Mouse (Mus musculus) liver, embryonic 14.5 days (tissue): Measurements from ENCODE around the gene Ola1. TPM values are rescaled to one million over a fixed set of nuclear protein-coding genes. Genes with fewer than 3 reads are reported as not detected.
A peak's percentile ranks its signal among the peaks of the same experiment; 100 is the strongest.

ENCODE experiments used
- ATAC-seq: fragments of 200-750 bp; cut with Nextera tagmentation; 2 replicates; pipeline ENCODE4 v1.8.0; 2017; ENCODE audit warnings: moderate number of reproducible peaks, mild to moderate bottlenecking, moderate library complexity; ENCODE audit not compliant: insufficient read depth
- DNase-seq, 3 experiments: peaks; one replicate each; pipeline ENCODE4 v3.0.0-alpha.2; 2012 to 2013; ENCODE audit warnings: low read depth in 3 of 3, low spot score in 3 of 3
- H3K27ac ChIP-seq: fragments of 300-500 bp; sonication (generic); 2 replicates; pipeline ENCODE4 v1.5.1; 2014; ENCODE audit warnings: moderate library complexity, mild to moderate bottlenecking, control low read depth, inconsistent platforms
- H3K27me3 ChIP-seq: fragments of 300-500 bp; sonication (generic); 2 replicates; pipeline ENCODE4 v1.6.1; 2014; ENCODE audit warnings: mild to moderate bottlenecking, low read length, moderate library complexity; ENCODE audit not compliant: control insufficient read depth, insufficient read depth
- H3K36me3 ChIP-seq: fragments of 300-500 bp; sonication (generic); replicated peaks from 2 replicates; pipeline ENCODE4 v1.6.1; 2014; ENCODE audit warnings: low read depth; ENCODE audit not compliant: control insufficient read depth, insufficient read depth
- H3K4me1 ChIP-seq, 2 experiments: fragments of 200-500 bp in 1 of 2; fragments of 300-500 bp in 1 of 2; sonication (generic) in 1 of 2; replicated peaks; 2 replicates each; pipeline ENCODE4 v1.6.1; 2012 to 2014; ENCODE audit warnings: antibody characterized with exemption in 1 of 2, inconsistent platforms in 1 of 2, low read length in 1 of 2; ENCODE audit not compliant: control insufficient read depth in 2 of 2, insufficient read depth in 2 of 2
- H3K4me2 ChIP-seq: fragments of 300-500 bp; sonication (generic); 2 replicates; pipeline ENCODE4 v1.6.1; 2014; ENCODE audit warnings: low read depth, mild to moderate bottlenecking, control low read depth, moderate library complexity
- H3K4me3 ChIP-seq, 2 experiments: fragments of 200-500 bp in 1 of 2; fragments of 300-500 bp in 1 of 2; sonication (generic) in 1 of 2; 2 replicates each; pipeline ENCODE4 v1.5.1; 2012 to 2014; ENCODE audit warnings: low read depth in 2 of 2, low read length in 2 of 2, mild to moderate bottlenecking in 2 of 2, control low read depth in 1 of 2, inconsistent platforms in 1 of 2, moderate library complexity in 1 of 2; ENCODE audit not compliant: insufficient read depth in 1 of 2
- H3K9ac ChIP-seq: fragments of 300-500 bp; sonication (generic); replicated peaks from 2 replicates; pipeline ENCODE4 v1.6.1; 2014; ENCODE audit warnings: mild to moderate bottlenecking, control low read depth, moderate library complexity
- H3K9me3 ChIP-seq: fragments of 300-500 bp; sonication (generic); 2 replicates; pipeline ENCODE4 v1.6.1; 2016; ENCODE audit warnings: low read length, mixed read lengths; ENCODE audit not compliant: control insufficient read depth
- CTCF ChIP-seq: IDR thresholded peaks from 2 replicates; pipeline ENCODE4 v1.5.1; 2016; ENCODE audit warnings: antibody characterized with exemption, low read depth, control low read depth
- EP300 ChIP-seq: IDR thresholded peaks from 2 replicates; pipeline ENCODE4 v1.6.1; 2016; ENCODE audit warnings: antibody characterized with exemption, low read depth
- WGBS: fragments of 180-500 bp; shearing (Covaris S2); extraction: QIAGEN DNeasy Blood & Tissue Kit; methylation state at CpG from one replicate; pipeline ENCODE4 v1.1.7; 2014; ENCODE audit not compliant: insufficient replicate concordance; 5-methylcytosine and 5-hydroxymethylcytosine counted together
- polyA plus RNA-seq, 2 experiments: library from polyadenylated mRNA; depleted of rRNA in 1 of 2; stranded (reverse) in 1 of 2; unstranded in 1 of 2; fragments of >200 nt; fragmentation: Nextera tagmentation in 1 of 2; extraction: Ambion mirVana in 1 of 2; gene quantifications; 2 replicates each; pipeline versions ENCODE4 v1.2.1 to v1.2.3; 2012 to 2014

The Ola1 gene
- polyA plus RNA-seq, 2 experiments: 25.2 to 43.0 TPM

- Histone ChIP-seq H3K9ac (no peak overlapping the region), H3K9me3 (no peaks in the 10 kb centered on the region), H3K36me3 (no peaks in the 10 kb centered on the region), H3K27ac (no peak overlapping the region), H3K27me3 (no peaks in the 10 kb centered on the region; the same call in none of the 2 replicates), H3K4me2 (no peak overlapping the region), H3K4me1 (no peaks in the 10 kb centered on the region), H3K4me3 (no peak overlapping the region)
- no peak for ATAC-seq
- TF ChIP-seq CTCF: no peak
- TF ChIP-seq EP300: no peak
- WGBS: 65% methylated on average over 4 of the region's 4 CpGs
- DNase-seq: no peak
Observed at GRCm38 (mm10) chr2:73241299-73241698, 22.6 kb upstream of the Ola1 start.

DNA sequence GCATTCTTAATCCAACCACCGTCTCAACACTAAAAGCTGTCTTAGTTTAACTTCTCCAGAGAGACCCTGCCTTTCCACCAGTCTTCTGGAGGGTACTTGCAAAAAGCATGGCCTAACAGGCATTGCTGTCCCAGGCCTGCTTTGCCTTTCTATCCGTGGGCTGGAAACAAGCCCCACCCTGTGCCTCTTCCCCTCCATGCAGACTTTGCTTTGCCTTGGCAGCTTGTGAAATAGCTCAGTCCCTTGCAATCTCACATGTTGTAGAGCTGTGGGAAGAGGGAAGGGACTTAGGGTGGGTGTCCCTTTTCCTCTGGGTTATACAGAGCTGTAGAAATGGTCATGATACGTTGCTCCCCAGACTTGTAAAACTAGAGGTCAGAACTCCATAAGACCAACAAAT is 12.4 kb upstream of the Ola1 start:
- no peak for TF ChIP-seq CTCF
- TF ChIP-seq EP300: no peak
- ATAC-seq: no peak
- WGBS: 37% methylated on average over 3 of the region's 3 CpGs

DNA sequence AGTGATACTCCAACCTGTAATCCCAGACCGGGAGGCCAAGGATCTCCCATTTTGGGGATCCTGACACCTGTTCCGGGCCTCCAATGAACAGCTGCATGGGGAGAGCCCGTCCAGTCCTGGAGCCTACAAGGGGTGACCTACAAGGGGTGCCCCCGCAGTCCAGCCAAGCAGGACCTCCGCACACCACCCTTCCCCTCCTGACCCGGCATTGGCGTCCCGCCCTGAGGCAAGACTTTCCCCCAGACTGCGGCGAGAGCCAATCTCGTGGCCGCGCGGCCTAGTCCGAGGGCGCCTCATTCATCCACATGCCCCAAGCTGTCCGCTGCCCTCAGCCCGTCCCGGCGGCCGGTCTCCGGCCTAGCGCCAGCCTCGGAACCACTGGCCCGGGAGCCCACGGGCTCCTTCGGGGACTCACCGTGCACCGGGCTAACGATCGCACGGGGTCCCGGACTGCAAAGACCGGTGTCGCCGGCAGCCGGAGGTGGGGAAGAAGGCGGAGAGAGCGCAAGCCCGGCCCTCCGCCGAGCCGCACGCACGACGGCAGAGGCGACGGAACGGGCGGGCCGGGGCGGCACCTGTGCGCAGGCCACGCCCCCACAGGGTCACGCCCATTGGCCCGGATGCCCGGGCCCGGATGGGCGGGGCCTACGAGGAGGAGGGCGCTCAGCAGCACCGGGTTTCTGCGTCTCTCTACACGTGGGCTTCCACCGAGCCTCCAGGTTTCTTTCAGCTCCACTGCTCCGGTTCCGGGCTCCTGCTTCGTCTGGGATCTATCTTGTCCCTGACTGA is 4.7 kb downstream of the Ola1 start:
- ATAC-seq (peak; percentile 99), DNase-seq (peak; percentile 82 to 86 (median 85))
- Histone ChIP-seq H3K9ac (peak overlapping the region; percentile 78), H3K27ac (peak overlapping the region; percentile 61), H3K9me3 (no peaks in the 10 kb centered on the region), H3K4me2 (peak overlapping the region; percentile 94), H3K36me3 (no peaks in the 10 kb centered on the region), H3K27me3 (no peaks in the 10 kb centered on the region), H3K4me1 (peaks cover 6 to 10% of the 10 kb centered on the region in 2 experiments; a peak in 3 of 4 replicates), H3K4me3 (peak overlapping the region; percentile 82 to 91)
- TF ChIP-seq CTCF (no peak), EP300 (no peak)
- under 1% methylated on average over 68 of the region's 68 CpGs for WGBS

More for the DNA sequence above, 12.4 kb upstream of the Ola1 start:
- no peak overlapping the region for H3K4me2 ChIP-seq
- no peaks in the 10 kb centered on the region for H3K36me3 ChIP-seq
- H3K27me3 ChIP-seq: no peaks in the 10 kb centered on the region
- no peak overlapping the region for H3K27ac ChIP-seq
- no peak overlapping the region for H3K4me3 ChIP-seq
- H3K9me3 ChIP-seq: no peaks in the 10 kb centered on the region
- H3K9ac ChIP-seq: no peak overlapping the region
- H3K4me1 ChIP-seq: no peaks in the 10 kb centered on the region
- DNase-seq: no peak

- peak overlapping the region; percentile 78 for H3K9ac ChIP-seq
- H3K27ac ChIP-seq: peak overlapping the region; percentile 61
- peaks cover 6 to 10% of the 10 kb centered on the region in 2 experiments; a peak in 3 of 4 replicates for H3K4me1 ChIP-seq
- peak overlapping the region; percentile 82 to 91 for H3K4me3 ChIP-seq
- no peaks in the 10 kb centered on the region for H3K9me3 ChIP-seq
- no peaks in the 10 kb centered on the region for H3K36me3 ChIP-seq
- DNase-seq (no peak), ATAC-seq (no peak)
- no peaks in the 10 kb centered on the region for H3K27me3 ChIP-seq
- TF ChIP-seq CTCF (no peak), EP300 (no peak)
- peak overlapping the region; percentile 94 for H3K4me2 ChIP-seq
- 11% methylated on average over 7 of the region's 7 CpGs for WGBS
Observed at GRCm38 (mm10) chr2:73213539-73213870, 5.2 kb downstream of the Ola1 start.

DNA sequence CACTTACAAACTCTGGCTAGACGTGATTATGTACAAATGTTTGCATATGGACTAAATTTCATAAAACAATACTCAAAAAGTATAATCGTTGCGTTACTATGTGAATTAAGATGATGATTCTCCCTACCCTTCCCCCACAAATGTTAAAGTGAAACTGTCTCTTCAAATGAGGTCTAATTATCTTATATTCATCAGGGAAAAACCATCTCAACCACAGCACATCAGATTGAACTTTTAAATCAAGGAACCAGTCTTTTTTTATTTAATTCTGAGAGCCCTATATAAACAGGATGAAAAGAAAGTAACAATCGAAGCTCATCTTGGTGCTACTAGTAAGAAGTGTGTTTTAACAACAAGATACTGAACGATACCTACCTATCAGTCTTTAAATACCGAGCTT is 14.4 kb downstream of the Ola1 start:
- ATAC-seq (no peak), DNase-seq (no peak)
- TF ChIP-seq CTCF (no peak), EP300 (no peak)
- H3K9me3 ChIP-seq: no peaks in the 10 kb centered on the region
- H3K27ac ChIP-seq: no peak overlapping the region
- H3K36me3 ChIP-seq: peaks cover 3% of the 10 kb centered on the region; the same call in 1 of the 2 replicates
- no peak overlapping the region for H3K9ac ChIP-seq
- H3K4me3 ChIP-seq: no peak overlapping the region
- 81% methylated on average over 6 of the region's 6 CpGs for WGBS
- no peak overlapping the region for H3K4me2 ChIP-seq
- H3K4me1 ChIP-seq: no peaks in the 10 kb centered on the region
- H3K27me3 ChIP-seq: no peaks in the 10 kb centered on the region
